Mouse (Mus musculus) pancreas, adult 10 weeks (tissue): ENCODE results near the gene Thop1. TPM values are rescaled to one million over a fixed set of nuclear protein-coding genes. Genes with fewer than 3 reads are reported as not detected.

Experiments used
- polyA plus RNA-seq: library from polyadenylated mRNA; stranded (reverse); fragments of 350-450 nt; fragmentation: Illumina TruSeq; extraction: RNeasy Lipid Tissue Mini Kit (QIAGEN cat#74804); gene quantifications from one replicate; pipeline ENCODE4 v1.2.3, GENCODE M21; 2015; ENCODE audit warnings: low read depth, low replicate concordance; ENCODE audit not compliant: insufficient read depth

Thop1 gene
- 11.8 TPM for polyA plus RNA-seq

GRCm38 (mm10) chr10:81069836-81070235 lies at the start of gene Thop1:
Thop1 (plus strand) TSS chr10:81070035.

GRCm38 (mm10) chr10:81025639-81026275 lies 44.1 kb upstream of the Thop1 start, which contains the start of gene Diras1:
Diras1 (minus strand) TSS chr10:81025662.

GRCm38 (mm10) chr10:81036988-81037580 lies 32.8 kb upstream of the Thop1 start, which contains the start of gene Slc39a3:
Slc39a3 (minus strand) TSS chr10:81037426.

GRCm38 (mm10) chr10:81059603-81060543 lies 10.0 kb upstream of the Thop1 start, which contains the start of gene Sgta:
Sgta (minus strand) TSS chr10:81060181.

GRCm38 (mm10) chr10:81105565-81106112 lies 35.8 kb downstream of the Thop1 start, which contains the start of gene Map2k2:
Map2k2 (plus strand) TSS chr10:81105915.

Other genes with a start within 250 kb of the Thop1 start
- gene Oaz1, start 243.4 kb upstream of the Thop1 start, polyA plus RNA-seq, result 185 TPM
- not detected for gene Lingo3, start 226.0 kb upstream of the Thop1 start, polyA plus RNA-seq
- 38.7 TPM for gene Lsm7, start 214.8 kb upstream of the Thop1 start, polyA plus RNA-seq
- 7.9 TPM for gene Sppl2b, start 214.8 kb upstream of the Thop1 start, polyA plus RNA-seq
- gene Tmprss9, start 198.2 kb upstream of the Thop1 start, polyA plus RNA-seq, result not detected
- 31.2 TPM for gene Timm13, start 169.1 kb upstream of the Thop1 start, polyA plus RNA-seq
- 2.3 TPM for gene Lmnb2, start 151.8 kb upstream of the Thop1 start, polyA plus RNA-seq
- gene Gadd45b, start 140.0 kb upstream of the Thop1 start, polyA plus RNA-seq, result 4.3 TPM
- 1.4 TPM for gene Gng7, start 55.1 kb upstream of the Thop1 start, polyA plus RNA-seq
- not detected for gene Diras1, start 44.4 kb upstream of the Thop1 start, polyA plus RNA-seq
- 5.1 TPM for gene Slc39a3, start 32.6 kb upstream of the Thop1 start, polyA plus RNA-seq
- 24.1 TPM for gene Sgta, start 9.9 kb upstream of the Thop1 start, polyA plus RNA-seq
- not detected for gene Creb3l3, start 28.8 kb downstream of the Thop1 start, polyA plus RNA-seq
- 47.4 TPM for gene Map2k2, start 35.9 kb downstream of the Thop1 start, polyA plus RNA-seq
- 5.4 TPM for gene Zbtb7a, start 65.2 kb downstream of the Thop1 start, polyA plus RNA-seq
- gene Pias4, start 97.9 kb downstream of the Thop1 start, polyA plus RNA-seq, result 7.3 TPM
- 283 TPM for gene Eef2, start 106.6 kb downstream of the Thop1 start, polyA plus RNA-seq
- 9.3 TPM for gene Dapk3, start 113.0 kb downstream of the Thop1 start, polyA plus RNA-seq
- not detected for gene 4930442H23Rik, start 113.8 kb downstream of the Thop1 start, polyA plus RNA-seq
- gene Nmrk2, start 132.0 kb downstream of the Thop1 start, polyA plus RNA-seq, result not detected
- 0.20 TPM for gene Atcay, start 160.8 kb downstream of the Thop1 start, polyA plus RNA-seq
- gene Zfr2, start 163.1 kb downstream of the Thop1 start, polyA plus RNA-seq, result 3.4 TPM
- gene Matk, start 182.9 kb downstream of the Thop1 start, polyA plus RNA-seq, result not detected
- 21.2 TPM for gene Mrpl54, start 196.9 kb downstream of the Thop1 start, polyA plus RNA-seq
- 30.7 TPM for gene Apba3, start 196.9 kb downstream of the Thop1 start, polyA plus RNA-seq
- 3.9 TPM for gene Tjp3, start 221.5 kb downstream of the Thop1 start, polyA plus RNA-seq
- 15.5 TPM for gene Pip5k1c, start 222.9 kb downstream of the Thop1 start, polyA plus RNA-seq